Mouse (Mus musculus): Measurements from ENCODE around the gene Zfp839. TPM values are rescaled to one million over a fixed set of nuclear protein-coding genes. Genes with fewer than 3 reads are reported as not detected.
"Not testable (repeated sequence)": the region's sequence is repeated elsewhere in the genome, so short reads cannot be mapped to it uniquely, and the experiment has no call there.

The Zfp839 gene
- total RNA-seq, 2 experiments from 2014 or later: 6.8 to 8.0 TPM

DNA sequence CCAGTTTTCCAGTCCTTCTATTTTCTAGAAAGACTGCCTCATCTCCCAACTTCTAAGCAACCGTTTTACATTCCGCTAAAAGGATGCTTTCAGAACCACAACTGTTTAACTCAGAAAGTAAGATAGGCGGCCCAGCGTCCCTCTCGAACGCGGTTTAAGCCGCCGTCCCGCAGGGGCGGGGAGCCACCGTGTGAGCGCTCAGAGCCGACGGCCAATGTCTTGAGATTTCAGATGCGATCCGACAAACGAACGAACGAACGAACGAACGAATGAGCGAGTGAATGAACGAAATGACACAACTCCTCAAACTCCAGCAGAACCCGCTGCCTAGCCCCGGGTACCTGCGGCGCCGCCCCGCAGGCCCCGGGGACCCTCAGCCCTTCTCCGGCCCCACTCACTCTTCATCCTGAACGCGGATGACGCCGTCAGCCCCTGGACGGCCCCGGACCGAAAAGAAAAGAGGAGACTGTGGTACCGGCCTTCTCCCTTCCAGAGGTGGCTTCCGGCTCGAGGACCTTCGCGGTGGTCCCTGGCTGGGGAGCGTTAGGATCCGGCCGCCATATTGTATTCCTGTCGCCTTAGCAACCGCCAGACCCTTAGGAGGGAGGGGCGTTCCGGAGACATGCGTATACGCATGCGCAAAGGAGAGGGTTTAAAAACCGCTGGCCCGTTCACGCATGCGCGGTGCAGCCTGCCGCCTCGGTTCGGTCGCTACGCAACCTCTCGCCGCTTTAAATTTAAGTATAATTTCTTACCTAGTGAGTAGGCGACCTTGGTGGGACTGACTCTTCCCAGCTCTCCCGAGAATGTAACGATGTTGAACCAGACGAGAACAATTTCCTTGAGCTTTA is 9.5 kb upstream of the Zfp839 start, which contains the start of gene Mok:
TSS of gene Mok (minus strand) at position 592 of the 851 bp plus-strand sequence.
- DNase-seq (ENCODE audit: low spot score): peak; percentile 97

DNA sequence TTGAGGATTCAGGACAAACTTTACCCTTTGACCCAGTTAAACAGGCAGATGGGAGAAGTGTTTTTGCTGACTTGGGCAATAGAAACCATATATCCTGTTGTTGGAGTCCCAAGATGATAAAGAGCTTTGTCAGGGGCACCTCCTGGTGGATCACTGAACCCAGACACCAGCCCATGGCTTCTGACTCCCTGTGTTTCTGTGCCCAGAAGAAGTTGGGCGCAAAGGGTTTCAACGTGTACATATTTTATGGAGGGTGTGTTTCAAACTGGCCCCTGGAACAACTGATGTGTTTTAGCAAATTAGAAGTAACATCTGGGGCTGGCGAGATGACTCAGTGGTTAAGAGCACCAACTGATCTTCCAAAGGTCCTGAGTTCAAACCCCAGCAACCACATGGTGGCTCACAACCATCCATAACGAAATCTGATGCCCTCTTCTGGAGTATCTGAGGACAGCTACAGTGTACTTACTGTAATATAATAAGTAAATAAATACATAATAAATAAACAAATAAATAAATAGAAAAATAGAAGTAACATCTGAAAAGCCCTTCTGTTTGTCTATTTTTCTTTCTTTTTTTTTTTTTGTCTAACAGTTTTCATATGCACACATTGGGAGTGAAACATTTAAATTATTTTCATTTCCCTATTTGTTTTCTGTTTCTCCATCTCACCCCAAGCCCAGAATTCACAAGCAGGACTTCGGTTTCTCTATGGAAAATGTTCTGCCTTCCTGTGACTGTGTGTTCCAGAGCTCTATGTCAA is 8.1 kb upstream of the Zfp839 start:
- DNase-seq (ENCODE audit: low spot score): no peak

DNA sequence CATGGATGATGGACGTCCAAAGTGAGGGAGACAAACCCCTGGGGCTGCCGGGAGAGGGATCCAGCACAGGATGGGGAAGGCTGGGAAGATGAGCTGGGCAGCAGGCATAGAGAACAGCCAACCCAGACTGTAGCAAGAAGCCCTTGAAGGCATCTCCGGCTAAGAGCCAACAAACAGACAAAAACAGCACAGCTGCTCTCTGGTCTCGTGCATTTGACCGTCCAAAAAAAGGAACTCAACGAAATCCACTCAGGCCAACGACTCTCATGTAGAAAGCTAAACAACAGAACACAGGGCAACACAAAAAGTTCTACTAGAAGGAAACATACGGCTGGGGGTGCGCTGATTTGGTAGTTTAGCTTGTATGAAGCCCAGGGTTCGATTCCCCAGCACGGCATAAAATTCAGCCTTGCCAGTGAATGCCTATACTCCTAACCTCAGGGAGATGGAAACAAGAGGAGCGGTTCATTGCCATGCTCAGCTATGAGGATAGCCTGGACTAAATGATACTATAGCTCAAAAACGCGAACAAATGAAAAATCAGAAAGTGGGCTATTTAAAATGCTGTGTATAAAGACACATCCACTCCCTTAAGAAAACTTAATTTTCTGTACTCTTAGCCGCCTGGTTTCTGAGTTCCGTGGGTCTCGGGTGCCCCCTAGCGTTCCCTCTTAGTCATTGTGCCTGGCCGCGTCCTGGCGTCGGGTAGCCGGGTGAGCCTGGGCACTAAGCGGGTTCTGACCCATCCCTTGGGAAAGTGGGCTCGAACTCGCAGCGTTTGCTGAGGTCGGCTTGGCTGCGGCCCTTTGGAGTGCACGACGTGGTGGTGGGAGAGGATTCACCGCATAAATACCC is 6.6 kb upstream of the Zfp839 start:
- peak; percentile 87 for DNase-seq (ENCODE audit: low spot score)

DNA sequence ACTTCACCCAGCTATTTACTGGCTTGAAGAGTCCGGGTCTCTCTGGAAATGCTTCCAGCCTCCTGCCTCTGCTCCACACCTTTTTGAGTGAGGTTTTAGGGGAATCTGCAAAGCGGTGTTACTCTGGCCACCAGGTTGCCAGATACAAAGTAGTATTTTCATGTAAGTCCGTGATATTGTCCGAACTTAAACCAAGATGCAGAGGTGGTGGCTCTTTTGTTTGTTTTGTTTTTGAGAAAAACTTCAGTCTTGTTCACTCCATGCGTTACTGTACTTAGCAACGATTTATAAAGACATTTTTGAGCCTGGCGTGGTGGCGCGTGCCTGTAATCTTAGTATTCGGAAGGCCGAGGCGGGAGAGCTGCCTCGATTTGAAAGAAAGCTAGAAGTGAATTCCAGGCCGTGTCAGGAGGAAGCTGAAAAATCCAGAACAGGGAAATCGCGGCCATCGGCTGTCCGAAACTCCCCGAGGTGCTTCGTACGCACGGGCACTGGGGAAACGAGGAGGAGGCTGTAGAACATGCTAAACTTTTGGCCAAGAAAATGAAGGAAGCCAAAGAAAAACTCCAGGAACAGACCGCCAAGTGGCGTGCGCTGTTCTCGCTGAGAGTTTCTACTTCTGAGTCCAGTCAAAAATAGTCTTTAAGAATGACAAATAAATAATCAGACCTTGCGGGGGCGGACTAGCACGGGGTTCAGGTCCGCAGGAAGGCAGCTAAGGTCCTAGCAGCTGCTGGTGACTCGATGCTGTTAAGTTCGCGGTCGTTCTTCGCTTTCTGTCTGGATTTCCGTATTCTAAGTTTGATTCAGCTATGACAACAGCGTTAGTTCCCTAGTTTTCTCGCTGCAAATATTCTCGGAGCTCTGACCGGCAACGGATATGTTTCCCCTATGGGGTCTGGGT is 5.6 kb upstream of the Zfp839 start:
- no peak for DNase-seq (ENCODE audit: low spot score)

DNA sequence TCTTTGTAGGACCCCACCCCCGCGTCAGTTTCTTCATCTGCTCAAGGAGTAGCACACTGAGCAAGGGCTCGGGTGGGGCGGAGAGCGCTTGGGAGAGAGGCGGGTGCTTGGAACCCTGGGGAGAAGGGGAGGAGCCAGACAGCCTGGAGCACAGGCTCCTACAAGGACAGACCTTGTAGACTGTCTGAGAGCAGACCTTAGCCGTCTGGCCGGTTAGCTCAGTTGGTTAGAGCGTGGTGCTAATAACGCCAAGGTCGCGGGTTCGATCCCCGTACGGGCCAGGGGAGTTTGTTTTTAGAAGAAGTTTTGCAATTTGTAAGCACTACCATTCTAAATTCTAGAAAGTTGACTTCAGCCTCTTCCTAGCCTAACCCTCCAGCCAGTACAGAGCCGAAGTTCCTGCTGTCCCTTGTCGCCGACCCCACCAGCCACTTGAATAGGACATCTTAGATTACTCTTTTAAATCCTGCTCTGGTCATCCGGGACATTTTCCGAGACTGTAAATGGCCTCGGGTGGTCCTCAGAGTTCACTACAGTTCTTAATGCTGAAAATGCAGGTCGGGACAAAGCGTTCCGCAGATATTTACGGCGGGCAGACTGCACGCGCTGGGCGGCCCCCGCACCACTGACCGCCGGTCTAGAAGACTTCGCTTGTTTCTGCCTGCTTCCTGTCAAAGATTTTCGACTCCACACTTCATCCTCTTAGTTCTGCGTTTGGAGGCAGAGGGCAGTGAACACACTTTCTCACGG is 4.7 kb upstream of the Zfp839 start:
- DNase-seq (ENCODE audit: low spot score): peak; percentile 96

DNA sequence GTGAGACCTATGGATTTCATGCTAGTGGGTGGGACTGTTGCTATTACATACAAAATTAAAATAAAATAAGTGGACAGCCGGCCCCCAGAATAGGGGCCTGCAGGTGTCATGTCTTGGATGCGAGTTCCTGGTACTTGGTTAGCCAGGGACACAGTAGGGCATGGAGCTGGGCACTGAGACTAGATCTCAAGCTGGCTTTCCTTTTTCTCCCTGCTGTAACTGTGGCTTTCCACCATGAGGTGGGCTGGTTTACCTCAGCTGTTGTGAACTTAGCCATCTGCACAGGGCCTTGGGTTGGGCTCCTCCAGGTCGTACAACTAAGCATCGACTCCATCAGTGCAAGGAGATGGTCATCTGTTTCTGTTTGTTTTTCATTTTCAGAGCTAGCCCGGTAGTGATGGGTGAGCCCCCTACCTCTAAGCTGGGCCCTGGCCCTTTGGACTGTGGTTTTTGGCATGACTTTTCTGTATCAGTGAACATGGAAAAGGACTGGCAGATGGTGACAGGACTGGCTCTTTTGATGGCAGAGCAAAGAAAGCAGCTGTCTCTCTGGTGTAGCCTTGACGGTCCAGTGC is 3.8 kb upstream of the Zfp839 start:
- no peak for DNase-seq (ENCODE audit: low spot score)

DNA sequence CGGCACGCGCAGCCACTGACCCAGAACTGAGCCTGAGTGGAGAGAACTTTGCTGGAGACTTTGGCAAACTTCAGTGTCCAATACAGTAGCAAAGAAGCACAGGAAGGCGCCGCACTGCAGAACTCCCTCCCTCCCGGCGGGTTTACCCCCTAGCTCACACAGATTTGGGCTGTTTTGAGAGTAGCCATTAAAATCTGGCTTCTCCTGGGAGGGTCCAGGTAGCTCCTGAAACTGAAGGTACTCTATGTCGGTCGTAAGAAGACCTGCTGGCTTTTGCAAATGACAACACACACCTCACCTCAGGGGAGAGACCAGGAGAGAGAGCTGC is 840 bp downstream of the Zfp839 start:
- DNase-seq (ENCODE audit: low spot score): no peak

DNA sequence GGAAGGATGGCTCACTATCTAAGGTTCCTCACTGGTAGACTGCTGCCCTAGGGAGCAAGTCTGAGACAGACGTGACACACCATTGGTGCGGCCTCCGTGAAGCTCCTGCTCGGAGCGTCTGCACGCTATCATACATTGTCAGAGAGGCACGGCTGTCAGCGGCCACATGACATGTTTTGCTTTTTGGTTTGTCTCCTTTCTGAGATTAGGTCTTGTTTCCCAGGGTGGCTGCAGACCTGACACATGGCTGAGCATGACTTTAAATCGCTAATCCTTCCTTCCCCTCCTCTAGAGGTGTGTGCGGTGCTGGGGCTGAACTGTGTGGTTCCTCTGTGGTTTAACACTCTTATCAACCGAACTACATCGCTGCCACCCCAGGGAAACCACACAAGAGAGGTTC is 1.4 kb downstream of the Zfp839 start:
- DNase-seq (ENCODE audit: low spot score): no peak

DNA sequence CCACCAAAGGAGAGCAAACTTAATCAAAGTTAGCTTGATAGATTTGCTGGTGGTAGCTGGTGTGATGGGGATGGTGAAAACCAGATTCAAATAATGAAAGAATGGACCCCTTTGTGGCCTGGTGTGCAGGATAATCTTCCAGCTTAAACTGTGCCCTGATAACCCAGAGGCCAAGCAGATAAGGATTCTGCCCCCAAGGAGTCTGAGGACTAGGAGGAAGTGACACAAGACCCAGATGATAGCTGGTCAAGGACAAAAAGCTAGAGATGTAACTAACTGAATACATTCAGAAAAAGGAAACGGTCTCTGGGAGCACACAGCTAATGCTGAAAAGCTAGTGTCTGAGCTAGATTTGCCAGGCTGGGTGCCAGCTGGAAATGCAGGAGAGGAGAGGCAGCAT is 1.9 kb downstream of the Zfp839 start:
- DNase-seq (ENCODE audit: low spot score): no peak

DNA sequence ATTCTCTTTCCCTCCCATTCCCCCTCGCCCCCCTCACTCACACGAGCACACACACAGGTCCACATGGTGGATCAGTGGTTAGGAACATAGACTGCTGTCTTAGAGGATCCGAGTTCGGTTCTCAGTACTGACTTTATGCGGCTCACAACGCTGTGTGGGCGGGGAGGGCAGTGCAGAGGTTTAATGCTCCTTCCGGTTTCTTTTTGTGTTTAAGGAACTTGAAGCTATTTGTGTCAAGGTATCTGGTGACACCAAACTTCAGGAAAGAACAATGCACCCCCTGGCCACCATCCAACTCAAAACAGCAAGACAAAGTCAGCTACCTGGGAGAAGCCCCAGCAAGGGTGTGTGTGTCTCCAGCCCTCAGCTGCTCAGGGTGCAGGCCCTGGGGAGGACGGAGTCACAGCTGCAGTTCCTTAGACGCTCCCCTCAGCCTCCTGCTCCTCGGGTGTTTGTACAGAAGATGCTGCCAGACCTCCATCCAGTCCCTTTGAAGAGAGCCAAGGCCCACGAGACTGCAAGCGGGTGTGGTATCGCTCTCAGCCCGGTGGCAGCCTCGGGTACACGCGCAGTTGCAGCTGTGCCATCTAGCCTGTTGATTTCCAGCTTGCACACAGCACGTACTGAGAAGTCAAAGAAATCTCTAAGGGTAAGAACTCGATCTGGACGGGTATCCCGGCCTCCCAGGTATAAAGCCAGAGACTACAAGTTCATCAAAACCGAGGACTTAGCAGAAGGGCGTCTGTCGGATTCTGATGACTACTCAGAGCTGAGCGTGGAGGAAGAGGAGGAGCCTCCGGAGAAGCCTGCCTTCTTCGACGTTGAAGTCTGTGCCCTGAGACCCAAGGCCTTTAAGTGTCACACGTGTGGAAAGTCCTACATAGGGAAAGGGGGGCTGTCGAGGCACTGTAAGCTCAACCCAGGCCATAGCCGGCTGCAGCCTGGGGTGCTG is 5.0 kb downstream of the Zfp839 start:
- DNase-seq (ENCODE audit: low spot score): no peak

DNA sequence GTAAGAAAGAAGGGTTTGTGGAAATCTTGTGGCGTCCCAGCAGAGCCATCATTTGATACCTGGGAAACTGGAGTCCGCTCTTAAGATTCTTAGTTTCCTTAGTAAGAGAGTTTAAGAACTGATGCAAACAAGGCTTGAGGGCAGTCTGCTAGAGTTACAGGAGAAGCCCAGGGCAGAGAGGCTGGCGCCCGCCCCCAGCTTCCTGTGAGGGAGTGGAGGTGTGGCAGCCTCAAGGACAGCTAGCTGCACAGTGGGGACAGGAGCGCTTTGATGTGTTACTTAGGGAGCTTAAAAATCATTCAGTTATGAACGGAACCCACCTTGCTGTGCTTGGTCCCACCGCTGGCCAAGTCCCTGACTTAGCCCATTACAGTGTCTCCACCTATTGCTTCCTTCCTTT is 7.1 kb downstream of the Zfp839 start:
- no peak for DNase-seq (ENCODE audit: low spot score)

DNA sequence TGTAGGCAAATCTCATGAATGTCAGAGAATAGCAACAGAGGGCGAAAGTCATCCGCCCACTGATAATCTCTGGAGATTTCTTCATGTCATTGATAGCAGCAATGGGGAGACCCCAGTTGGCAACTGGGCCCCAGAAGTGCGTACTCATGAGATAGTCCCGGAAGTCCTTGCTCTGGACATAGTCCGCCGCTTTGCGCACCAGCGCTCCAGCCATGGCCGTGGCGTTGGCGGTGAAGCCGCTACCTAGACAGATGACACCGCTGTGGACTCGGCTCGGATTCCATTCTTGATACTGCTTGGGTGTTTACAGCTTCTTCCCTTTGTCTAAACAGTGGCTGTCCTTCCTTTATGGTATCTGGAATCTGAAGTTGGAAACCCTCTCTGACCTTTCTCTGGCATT is 8.6 kb downstream of the Zfp839 start:
- DNase-seq (ENCODE audit: low spot score): not testable (repeated sequence)

DNA sequence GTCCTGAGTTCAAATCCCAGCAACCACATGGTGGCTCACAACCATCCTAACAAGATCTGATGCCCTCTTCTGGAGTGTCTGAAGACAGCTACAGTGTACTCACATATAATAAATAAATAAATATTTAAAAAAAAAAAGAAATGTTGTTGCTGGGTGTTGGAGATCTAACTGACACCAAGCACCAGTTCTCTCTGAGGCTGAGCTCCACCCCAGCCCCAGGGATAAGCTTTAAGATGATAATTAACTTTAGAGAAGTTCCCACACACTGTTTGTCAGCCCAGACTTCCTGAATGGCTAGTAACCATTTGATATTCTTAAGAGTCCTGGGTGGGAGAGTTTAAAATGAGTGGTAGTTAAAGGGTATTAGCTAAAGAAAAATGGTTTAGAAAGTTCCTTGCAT is 10.2 kb downstream of the Zfp839 start:
- no peak for DNase-seq (ENCODE audit: low spot score)

DNA sequence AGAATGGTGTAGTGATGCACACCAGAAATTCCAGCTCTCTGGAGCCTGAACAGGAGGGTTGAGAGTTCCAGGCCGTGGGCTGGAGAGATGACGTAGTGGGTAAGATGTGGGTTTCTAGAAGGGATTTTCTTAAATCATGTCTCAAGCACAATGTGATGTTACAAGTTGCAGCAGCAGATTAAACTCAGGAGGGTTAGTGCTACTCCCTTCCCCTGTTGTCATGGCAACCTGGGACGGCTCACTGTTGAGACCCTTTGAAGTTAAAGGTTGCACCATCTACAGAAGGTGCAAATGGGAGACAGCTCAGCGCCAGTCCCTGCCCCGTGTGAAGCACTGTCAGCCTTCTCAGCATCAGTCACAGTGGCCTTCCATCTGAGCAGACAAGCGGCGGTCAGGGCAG is 11.2 kb downstream of the Zfp839 start:
- no peak for DNase-seq (ENCODE audit: low spot score)

DNA sequence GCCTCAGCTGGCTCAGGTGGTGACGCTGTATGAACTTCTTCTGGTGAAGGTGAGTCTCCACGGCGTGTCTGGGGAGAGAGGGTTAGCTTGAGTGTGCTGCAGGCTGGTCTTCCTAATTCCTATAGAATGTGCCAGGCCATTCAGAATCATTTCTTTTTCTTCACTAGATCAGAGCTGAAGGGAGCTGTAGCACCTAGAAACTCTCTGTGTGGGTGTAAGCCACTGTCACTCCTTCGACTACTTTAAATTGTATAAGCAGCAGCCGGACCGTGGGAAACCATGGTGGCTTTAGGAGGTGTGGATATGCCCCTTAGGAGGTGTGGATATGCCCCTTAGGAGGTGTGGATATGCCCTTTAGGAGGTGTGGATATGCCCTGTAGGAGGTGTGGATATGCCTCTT is 14.0 kb downstream of the Zfp839 start:
- no peak for DNase-seq (ENCODE audit: low spot score)

DNA sequence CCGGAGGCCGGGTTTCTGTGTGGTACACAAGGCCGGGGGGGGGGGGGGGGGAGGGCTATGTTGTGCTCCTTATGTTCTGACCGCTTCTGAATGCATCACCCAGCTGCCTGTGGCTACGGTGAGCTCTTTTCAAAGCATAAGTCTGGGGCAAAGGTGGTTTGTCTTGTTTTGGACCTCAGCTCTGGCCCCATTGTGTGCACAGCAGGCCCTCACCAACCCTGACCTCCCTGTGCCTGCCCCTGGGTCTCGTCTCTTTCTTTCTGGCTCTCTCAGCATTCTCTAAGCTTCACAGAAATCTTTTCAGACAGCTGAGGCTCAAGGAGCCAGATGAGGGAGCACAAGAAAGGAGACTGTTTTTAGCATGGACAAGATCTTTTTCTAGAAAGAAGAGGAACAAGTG is 15.5 kb downstream of the Zfp839 start:
- DNase-seq (ENCODE audit: low spot score): no peak

DNA sequence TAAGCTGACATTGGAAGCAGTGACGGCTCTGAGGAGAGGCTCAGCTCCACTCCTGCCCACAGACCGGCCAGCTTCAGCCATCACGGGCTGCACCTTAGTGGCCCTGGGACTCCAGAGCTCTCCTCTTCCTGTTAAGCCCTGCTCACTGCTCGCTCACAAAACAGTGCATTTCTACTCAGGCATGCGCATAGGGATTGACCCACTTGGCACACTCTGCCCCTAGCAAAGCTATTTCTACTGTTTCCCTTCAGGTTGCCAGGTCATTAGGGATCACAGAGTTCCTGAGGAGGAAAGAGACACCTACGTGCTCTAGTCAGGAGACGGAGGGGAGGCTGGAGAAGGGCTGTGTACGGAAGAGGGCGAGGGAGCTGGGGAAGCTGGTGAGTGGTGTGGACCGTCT is 15.9 kb downstream of the Zfp839 start:
- DNase-seq (ENCODE audit: low spot score): peak; percentile 49

DNA sequence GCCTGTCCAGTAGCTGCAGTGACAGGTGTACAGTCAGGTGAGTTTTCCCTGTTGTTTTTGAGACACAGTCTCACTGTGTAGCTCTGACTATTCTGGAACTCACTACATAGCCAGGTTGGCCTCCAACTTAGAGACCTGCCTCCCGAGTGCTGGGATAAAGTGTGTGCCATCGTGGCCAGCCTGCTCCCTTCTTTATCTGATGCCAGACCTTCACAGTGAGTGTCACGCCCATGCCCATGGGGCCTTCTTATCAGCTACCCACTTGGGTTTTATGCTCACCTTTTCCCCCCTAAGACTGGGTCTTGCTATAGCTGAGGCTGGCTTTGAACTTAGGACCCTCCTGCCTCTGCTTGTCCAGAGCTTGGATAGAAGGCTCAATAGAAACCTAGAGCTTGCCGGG is 20.1 kb downstream of the Zfp839 start:
- no peak for DNase-seq (ENCODE audit: low spot score)

DNA sequence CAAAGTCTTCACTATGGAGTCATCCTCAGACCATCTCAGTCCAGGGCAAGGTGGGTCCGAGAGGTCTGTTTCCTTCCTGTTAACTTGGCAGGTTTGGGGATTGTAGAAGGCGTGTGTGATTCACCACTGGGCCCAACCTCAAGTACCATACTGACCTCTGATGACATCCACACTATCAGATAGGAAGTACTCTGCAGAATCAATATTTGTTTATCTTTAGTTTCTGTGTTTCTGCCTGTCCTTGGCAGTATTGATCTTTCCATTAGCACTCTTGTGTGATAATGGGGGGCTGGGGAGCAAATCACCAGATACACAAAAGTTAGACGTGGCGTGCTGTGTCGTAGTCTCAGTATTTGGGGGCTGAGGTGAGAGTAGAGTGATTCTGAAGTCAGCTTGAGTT is 21.2 kb downstream of the Zfp839 start:
- DNase-seq (ENCODE audit: low spot score): no peak
